Mouse (Mus musculus) limb, embryonic 13.5 days (tissue): ENCODE measurements around the gene Fanci. TPM values are rescaled to one million over a fixed set of nuclear protein-coding genes. Genes with fewer than 3 reads are reported as not detected.

Experiments used
- ATAC-seq: fragments of 200-750 bp; cut with Nextera tagmentation; 2 replicates; pipeline ENCODE4 v1.8.0; 2017; ENCODE audit warnings: low read depth, moderate number of reproducible peaks, moderate TSS enrichment; ENCODE audit not compliant: low FRiP score
- H3K27ac ChIP-seq: fragments of 300-500 bp; sonication (generic); 2 replicates; pipeline ENCODE4 v1.5.1; 2015; ENCODE audit warnings: inconsistent platforms, mild to moderate bottlenecking, moderate library complexity
- H3K27me3 ChIP-seq: fragments of 300-500 bp; sonication (generic); 2 replicates; pipeline ENCODE4 v1.6.1; 2015; ENCODE audit warnings: mild to moderate bottlenecking, inconsistent platforms
- H3K36me3 ChIP-seq: fragments of 300-500 bp; sonication (generic); 2 replicates; pipeline ENCODE4 v1.6.1; 2015; ENCODE audit warnings: inconsistent platforms, mild to moderate bottlenecking, moderate library complexity
- H3K4me1 ChIP-seq: fragments of 300-500 bp; sonication (generic); 2 replicates; pipeline ENCODE4 v1.6.1; 2015; ENCODE audit warnings: inconsistent platforms
- H3K4me2 ChIP-seq: fragments of 300-500 bp; sonication (generic); replicated peaks from 2 replicates; pipeline ENCODE4 v1.6.1; 2015; ENCODE audit warnings: inconsistent platforms, mild to moderate bottlenecking, moderate library complexity
- H3K4me3 ChIP-seq: fragments of 300-500 bp; sonication (generic); 2 replicates; pipeline ENCODE4 v1.5.1; 2015; ENCODE audit warnings: moderate library complexity, mild to moderate bottlenecking, inconsistent platforms
- H3K9ac ChIP-seq: fragments of 300-500 bp; sonication (generic); 2 replicates; pipeline ENCODE4 v1.6.1; 2015; ENCODE audit warnings: mild to moderate bottlenecking, inconsistent platforms
- H3K9me3 ChIP-seq: fragments of 300-500 bp; sonication (generic); 2 replicates; pipeline ENCODE4 v1.6.1; 2016; ENCODE audit warnings: inconsistent platforms
- WGBS: fragments of 180-500 bp; shearing (Covaris S2); methylation state at CpG from one replicate; pipeline ENCODE4 v1.1.7; 2015; 5-methylcytosine and 5-hydroxymethylcytosine counted together
- polyA plus RNA-seq: library from polyadenylated mRNA; unstranded; fragments of >200 nt; fragmentation: Nextera tagmentation; extraction: Ambion mirVana; gene quantifications from 2 replicates; pipeline ENCODE4 v1.2.1, GENCODE M21; 2015

Gene Fanci
- polyA plus RNA-seq, 1 experiment from 2014 or later: 10.0 TPM

- no peaks in the 10 kb centered on the region for H3K36me3 ChIP-seq
- under 1% methylated on average over 35 of the region's 38 CpGs for WGBS
- ATAC-seq: peak; percentile 80
These were observed 104.5 kb downstream of the Fanci start for GRCm38 (mm10) chr7:79495988-79496815.

GRCm38 (mm10) chr7:79496816-79497328 is 105.1 kb downstream of the Fanci start:
- Histone ChIP-seq H3K27ac (no peak overlapping the region), H3K36me3 (no peaks in the 10 kb centered on the region), H3K9ac (no peak overlapping the region), H3K4me2 (no peak overlapping the region), H3K27me3 (peaks cover 98% of the 10 kb centered on the region), H3K9me3 (no peaks in the 10 kb centered on the region), H3K4me1 (peaks cover 7% of the 10 kb centered on the region; the same call in 1 of the 2 replicates), H3K4me3 (no peak overlapping the region)
- no peak for ATAC-seq
- WGBS: 7% methylated on average over 9 of the region's 9 CpGs

More at GRCm38 (mm10) chr7:79495988-79496815, 104.5 kb downstream of the Fanci start:
- H3K4me2 ChIP-seq: peak overlapping the region; percentile 57
- H3K27me3 ChIP-seq: peaks cover 91% of the 10 kb centered on the region
- no peak overlapping the region for H3K9ac ChIP-seq
- no peaks in the 10 kb centered on the region for H3K9me3 ChIP-seq
- peaks cover 7% of the 10 kb centered on the region; the same call in 1 of the 2 replicates for H3K4me1 ChIP-seq
- H3K4me3 ChIP-seq: peak overlapping the region; percentile 30
- H3K27ac ChIP-seq: no peak overlapping the region

GRCm38 (mm10) chr7:79497701-79498115 is 106.0 kb downstream of the Fanci start:
- Histone ChIP-seq H3K9ac (no peak overlapping the region), H3K4me1 (peaks cover 7% of the 10 kb centered on the region; the same call in 1 of the 2 replicates), H3K27me3 (peaks cover 99% of the 10 kb centered on the region), H3K27ac (no peak overlapping the region), H3K4me3 (no peak overlapping the region), H3K9me3 (no peaks in the 10 kb centered on the region), H3K36me3 (no peaks in the 10 kb centered on the region), H3K4me2 (no peak overlapping the region)
- ATAC-seq: no peak
- under 1% methylated on average over 20 of the region's 20 CpGs for WGBS

- Histone ChIP-seq H3K27me3 (peaks cover 99% of the 10 kb centered on the region), H3K9ac (no peak overlapping the region), H3K4me1 (peaks cover 7% of the 10 kb centered on the region; the same call in 1 of the 2 replicates), H3K36me3 (no peaks in the 10 kb centered on the region), H3K27ac (no peak overlapping the region), H3K4me3 (no peak overlapping the region), H3K4me2 (no peak overlapping the region), H3K9me3 (no peaks in the 10 kb centered on the region)
- 7% methylated on average over 6 of the region's 6 CpGs for WGBS
- no peak for ATAC-seq
These were observed 106.6 kb downstream of the Fanci start for GRCm38 (mm10) chr7:79498356-79498755.

- WGBS: under 1% methylated on average over 35 of the region's 35 CpGs
- H3K9ac ChIP-seq: no peak overlapping the region
These were observed 107.4 kb downstream of the Fanci start for GRCm38 (mm10) chr7:79498965-79499595.

More at GRCm38 (mm10) chr7:79498965-79499595, 107.4 kb downstream of the Fanci start:
- Histone ChIP-seq H3K27me3 (peaks cover 100% of the 10 kb centered on the region), H3K36me3 (no peaks in the 10 kb centered on the region), H3K27ac (no peak overlapping the region), H3K4me1 (peaks cover 7% of the 10 kb centered on the region; the same call in 1 of the 2 replicates), H3K4me3 (peak overlapping the region; percentile 21; the same call in 1 of the 2 replicates), H3K9me3 (no peaks in the 10 kb centered on the region), H3K4me2 (no peak overlapping the region)
- ATAC-seq: no peak

Other genes with a start within 250 kb of the Fanci start
- gene Mfge8, start 242.9 kb upstream of the Fanci start, polyA plus RNA-seq: 160 and 166 TPM in 2 replicates
- 9.0 and 10.7 TPM in 2 replicates for gene Abhd2, start 118.7 kb upstream of the Fanci start, polyA plus RNA-seq
- gene Rlbp1, start 4.9 kb upstream of the Fanci start, polyA plus RNA-seq: 1.5 and 2.1 TPM in 2 replicates
- 32.9 and 35.3 TPM in 2 replicates for gene Polg, start 74.4 kb downstream of the Fanci start, polyA plus RNA-seq
- not detected in 2 replicates for gene Rhcg, start 225.7 kb downstream of the Fanci start, polyA plus RNA-seq